11 mouse cellular contexts compared by ENCODE assay signal in the genomic region with DNA sequence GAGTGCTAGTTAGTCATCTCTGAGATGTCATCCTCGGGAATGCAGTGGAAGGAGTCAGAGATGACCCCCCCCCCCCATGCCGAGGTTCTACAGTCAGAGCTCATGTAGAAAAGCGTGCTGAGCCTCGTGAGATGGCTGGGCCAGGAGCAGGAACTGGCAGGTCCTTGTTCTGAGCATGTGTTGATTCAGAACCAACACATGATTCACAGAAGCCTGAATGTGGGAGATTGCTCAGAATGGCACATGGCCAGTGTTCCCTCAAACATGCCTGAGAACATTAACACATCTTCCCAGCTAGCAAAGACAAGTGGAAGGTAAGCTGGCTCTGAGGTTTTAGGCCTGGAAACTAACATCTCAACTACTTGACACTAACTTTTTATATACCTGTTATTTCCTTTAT. TPM values are rescaled to one million over a fixed set of nuclear protein-coding genes. Genes with fewer than 3 reads are reported as not detected.
A peak's percentile ranks its signal among the peaks of the same experiment; 100 is the strongest.
DNase-seq lines count a peak whose midpoint lies in the region.
"Had no signal": no experiment of that assay in that cellular context is flagged by ENCODE, and none has a peak within 500 bp of the region (broad histone marks: within the 10 kb centered on the region; RNA-seq: fewer than 3 reads in every experiment).

No protein-coding gene starts in this region.

- peak; percentile 45 for DNase-seq in layer of hippocampus, adult 11-12 months (ENCODE audit: low spot score)
- no peak for DNase-seq in layer of hippocampus, postnatal 25 days (ENCODE audit: extremely low spot score in 1 of 2, low spot score in 1 of 2)
- DNase-seq in NIH3T3 (ENCODE audit: low read depth), result peak; percentile 89
- peak; percentile 18 to 46 for DNase-seq in layer of hippocampus, adult 8-10 months (ENCODE audit: low spot score in 2 of 2)
- DNase-seq in right cerebral cortex, postnatal 36 days (ENCODE audit: low spot score in 2 of 2), result peak; percentile 30 to 34
- DNase-seq in thymus, postnatal 36 days, result no peak
- no peak for DNase-seq in heart, adult 11 months
- DNase-seq: cerebellum, adult 9-11 months; gastrocnemius, postnatal 14 days; heart, postnatal 10 days; lung, postnatal 14 days had no signal

RNA-seq across cellular contexts. Expression of gene Col17a1, which starts 18.5 kb away (rescaled TPM):
- under 1 TPM in 1 of 2 experiments, not detected in 1; 0.15 TPM for total RNA-seq in layer of hippocampus, postnatal 25 days (2021)
- total RNA-seq in layer of hippocampus, adult 8-10 months (2022), result under 1 TPM in 1 of 4 experiments, not detected in 3; 0.17 TPM

RNA-seq across cellular contexts. Expression of gene Sfr1, which starts 21.1 kb away (rescaled TPM):
- total RNA-seq in layer of hippocampus, postnatal 25 days (2021), result 100 to 1,000 TPM in 1 of 2 experiments, 10 to 100 TPM in 1; 98.3 to 103 TPM
- 100 to 1,000 TPM in 1 of 4 experiments, 10 to 100 TPM in 3; 89.0 to 103 (median 98.2) TPM for total RNA-seq in layer of hippocampus, adult 8-10 months (2022)

Comparison
In these comparisons a context has a peak if more than half of its experiments do, and no peak if none do; other contexts are left out.
1. DNase-seq: peak in layer of hippocampus, adult 11-12 months (single experiment), NIH3T3 (single experiment), layer of hippocampus, adult 8-10 months (2 of 2) and right cerebral cortex, postnatal 36 days (2 of 2); none in layer of hippocampus, postnatal 25 days (0 of 2), thymus, postnatal 36 days (0 of 2) and heart, adult 11 months (single experiment).